8 mouse cellular contexts compared by ENCODE assay signal in the genomic region with DNA sequence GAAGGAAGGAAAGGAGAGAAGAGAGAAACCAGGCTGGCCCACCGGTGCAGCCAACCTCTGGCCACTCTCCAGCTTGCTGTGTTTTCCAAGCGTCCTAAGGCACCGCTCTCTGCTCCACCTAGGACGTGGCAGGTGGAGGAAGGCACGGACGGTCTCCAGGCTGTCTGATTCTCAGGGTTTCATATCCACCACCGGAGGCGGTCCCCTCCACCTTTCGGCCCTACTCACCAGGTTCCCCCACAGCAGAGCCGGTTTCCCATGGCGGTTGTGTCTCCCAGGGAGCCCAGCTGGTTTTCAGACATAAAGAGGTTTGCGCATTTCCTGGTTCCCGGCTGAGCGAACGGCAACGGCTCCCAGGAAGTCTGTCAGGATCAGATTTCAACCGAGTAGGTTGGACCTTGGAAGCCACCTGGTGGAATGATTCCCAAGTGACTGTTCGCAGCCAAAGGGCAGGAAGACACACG. TPM values are rescaled to one million over a fixed set of nuclear protein-coding genes. Genes with fewer than 3 reads are reported as not detected.
DNase-seq lines count a peak whose midpoint lies in the region; ATAC-seq and TF ChIP-seq lines count a peak whose summit lies in the region.

TSS of gene 2310030G06Rik (minus strand) at position 323 of the 464 bp plus-strand sequence.

- peaks cover 10% of the 10 kb centered on the region for H3K4me1 ChIP-seq in embryonic facial prominence, embryonic 13.5 days
- peaks cover 6% of the 10 kb centered on the region; the same call in 1 of the 2 replicates for H3K4me1 ChIP-seq in hindbrain, postnatal 0 days (ENCODE audit: insufficient read depth, low read length)
- H3K4me1 ChIP-seq in liver, embryonic 13.5 days (replicated peaks): no peaks in the 10 kb centered on the region; the same call in 1 of the 2 replicates
- peaks cover 13% of the 10 kb centered on the region for H3K4me1 ChIP-seq in neural tube, embryonic 13.5 days (replicated peaks)

- ATAC-seq in embryonic facial prominence, embryonic 13.5 days (ENCODE audit: insufficient number of reproducible peaks, insufficient read depth, low FRiP score, low TSS enrichment, low read depth): peak; percentile 64
- no peak for ATAC-seq in hindbrain, postnatal 0 days
- peak; percentile 48; the same call in 1 of the 2 replicates for ATAC-seq in liver, embryonic 13.5 days (ENCODE audit: low read depth)
- no peak; the same call in 1 of the 2 replicates for ATAC-seq in neural tube, embryonic 13.5 days (ENCODE audit: low read depth)

- H3K27ac ChIP-seq in left cerebral cortex, adult 2 months: 0 out of 2 replicates have a peak within 1 kb of the TSS, but pooled peaks have one; percentile 1
- H3K27ac ChIP-seq in embryonic facial prominence, embryonic 13.5 days: peak within 1 kb of the TSS; percentile 83
- no peak within 1 kb of the TSS for H3K27ac ChIP-seq in hindbrain, postnatal 0 days
- peak within 1 kb of the TSS; percentile 29; the same call in 1 of the 2 replicates for H3K27ac ChIP-seq in liver, embryonic 13.5 days
- no peak within 1 kb of the TSS for H3K27ac ChIP-seq in neural tube, embryonic 13.5 days (replicated peaks)

- TF ChIP-seq CTCF in left cerebral cortex, adult 2 months (IDR thresholded peaks at IDR 0.05): peak; percentile 3; the same call in 1 of the 2 replicates
- TF ChIP-seq CTCF in hindbrain, postnatal 0 days (IDR thresholded peaks at IDR 0.05; ENCODE audit: low read depth): peak; percentile 32; the same call in 1 of the 2 replicates

- peak within 1 kb of the TSS; percentile 63 for H3K4me2 ChIP-seq in embryonic facial prominence, embryonic 13.5 days
- H3K4me2 ChIP-seq in hindbrain, postnatal 0 days (ENCODE audit: low read depth, low read length): peak within 1 kb of the TSS; percentile 58
- peak within 1 kb of the TSS; percentile 52 for H3K4me2 ChIP-seq in liver, embryonic 13.5 days
- peak within 1 kb of the TSS; percentile 61 for H3K4me2 ChIP-seq in neural tube, embryonic 13.5 days

- peak within 1 kb of the TSS; percentile 68 for H3K9ac ChIP-seq in embryonic facial prominence, embryonic 13.5 days
- H3K9ac ChIP-seq in hindbrain, postnatal 0 days (replicated peaks; ENCODE audit: low read length): peak within 1 kb of the TSS; percentile 31; the same call in 1 of the 2 replicates
- peak within 1 kb of the TSS; percentile 44 for H3K9ac ChIP-seq in liver, embryonic 13.5 days
- H3K9ac ChIP-seq in neural tube, embryonic 13.5 days: peak within 1 kb of the TSS; percentile 66

- peak within 1 kb of the TSS; percentile 38 for H3K4me3 ChIP-seq in left cerebral cortex, adult 2 months
- peak within 1 kb of the TSS; percentile 43 for H3K4me3 ChIP-seq in embryonic facial prominence, embryonic 13.5 days
- peak within 1 kb of the TSS; percentile 34 for H3K4me3 ChIP-seq in hindbrain, postnatal 0 days (ENCODE audit: low read length)
- H3K4me3 ChIP-seq in liver, embryonic 13.5 days (replicated peaks): peak within 1 kb of the TSS; percentile 46
- H3K4me3 ChIP-seq in neural tube, embryonic 13.5 days: peak within 1 kb of the TSS; percentile 36

- peaks cover 14% of the 10 kb centered on the region for H3K27me3 ChIP-seq in embryonic facial prominence, embryonic 13.5 days
- H3K27me3 ChIP-seq in hindbrain, postnatal 0 days (ENCODE audit: insufficient read depth, low read length): no peaks in the 10 kb centered on the region
- H3K27me3 ChIP-seq in liver, embryonic 13.5 days: peaks cover 13% of the 10 kb centered on the region
- peaks cover 8% of the 10 kb centered on the region for H3K27me3 ChIP-seq in neural tube, embryonic 13.5 days

- intact Hi-C loops in left cerebral cortex, adult 2 months (cut with DNase I): no loop called here
- intact Hi-C loops in left cerebral cortex, postnatal 14 days (cut with DNase I): no loop called here

- H3K36me3 ChIP-seq in embryonic facial prominence, embryonic 13.5 days: no peaks in the 10 kb centered on the region
- H3K36me3 ChIP-seq in hindbrain, postnatal 0 days (ENCODE audit: insufficient read depth, low read length): no peaks in the 10 kb centered on the region
- H3K36me3 ChIP-seq in liver, embryonic 13.5 days: no peaks in the 10 kb centered on the region
- no peaks in the 10 kb centered on the region for H3K36me3 ChIP-seq in neural tube, embryonic 13.5 days

- no peaks in the 10 kb centered on the region for H3K9me3 ChIP-seq in embryonic facial prominence, embryonic 13.5 days
- no peaks in the 10 kb centered on the region for H3K9me3 ChIP-seq in hindbrain, postnatal 0 days (ENCODE audit: low read length)
- no peaks in the 10 kb centered on the region for H3K9me3 ChIP-seq in liver, embryonic 13.5 days (replicated peaks)
- H3K9me3 ChIP-seq in neural tube, embryonic 13.5 days: no peaks in the 10 kb centered on the region

- DNase-seq in left cerebral cortex, adult 2 months (ENCODE audit: extremely low spot score in 1 of 2, low spot score in 2 of 2): no peak
- no peak for DNase-seq in left cerebral cortex, postnatal 14 days (ENCODE audit: low spot score in 2 of 2)
- DNase-seq in hindbrain, postnatal 0 days (ENCODE audit: low spot score): peak; percentile 52
- DNase-seq in liver, embryonic 13.5 days: no peak
- DNase-seq in thymus, postnatal 14 days: no peak
- no peak for DNase-seq in layer of hippocampus, postnatal 25 days (ENCODE audit: extremely low spot score in 1 of 2, low spot score in 1 of 2)

- 2% methylated on average over 19 of the region's 19 CpGs for WGBS in embryonic facial prominence, embryonic 13.5 days
- WGBS in hindbrain, postnatal 0 days: 4% methylated on average over 19 of the region's 19 CpGs
- 9% methylated on average over 19 of the region's 19 CpGs for WGBS in liver, embryonic 13.5 days (ENCODE audit: insufficient replicate concordance)
- 2% methylated on average over 19 of the region's 19 CpGs for WGBS in neural tube, embryonic 13.5 days

RNA-seq across cellular contexts. Expression of gene 2310030G06Rik, which starts in this region (rescaled TPM):
- 1 to 10 TPM; 2.8 to 3.2 TPM for total RNA-seq in left cerebral cortex, adult 2 months (2021)
- 1 to 10 TPM; 2.0 to 3.1 TPM for total RNA-seq in left cerebral cortex, postnatal 14 days (2021)
- 6.0 and 6.7 TPM in 2 replicates for polyA plus RNA-seq in embryonic facial prominence, embryonic 13.5 days (2015; fragmentation: Nextera tagmentation; extraction: Ambion mirVana)
- total RNA-seq in hindbrain, postnatal 0 days (2014; rRNA removed): 0.79 and 2.4 TPM in 2 replicates
- polyA plus RNA-seq in hindbrain, postnatal 0 days (2015; fragmentation: Nextera tagmentation; extraction: Ambion mirVana): 2.7 and 3.0 TPM in 2 replicates
- polyA plus RNA-seq in liver, embryonic 13.5 days (2015; fragmentation: Nextera tagmentation; extraction: Ambion mirVana): 2.5 and 3.3 TPM in 2 replicates
- 1.7 and 2.3 TPM in 2 replicates for polyA plus RNA-seq in neural tube, embryonic 13.5 days (2015; fragmentation: Nextera tagmentation; extraction: Ambion mirVana)
- total RNA-seq in layer of hippocampus, postnatal 25 days (2021): 1 to 10 TPM; 1.7 to 1.9 TPM

Comparison
In these comparisons a context has a peak if more than half of its experiments do, and no peak if none do; other contexts are left out.
1. H3K27ac ChIP-seq: peak in left cerebral cortex, adult 2 months (single experiment), embryonic facial prominence, embryonic 13.5 days (single experiment) and liver, embryonic 13.5 days (single experiment); none in hindbrain, postnatal 0 days (single experiment) and neural tube, embryonic 13.5 days (single experiment).
2. ATAC-seq: peak in embryonic facial prominence, embryonic 13.5 days (single experiment) and liver, embryonic 13.5 days (single experiment); none in hindbrain, postnatal 0 days (single experiment) and neural tube, embryonic 13.5 days (single experiment).
3. Peak in every context shown above with its lines, with median percentiles within 50 percentile points of each other: H3K4me3 ChIP-seq, H3K4me2 ChIP-seq and H3K9ac ChIP-seq.